Mouse (Mus musculus) cortical plate, adult 2 months (tissue): ENCODE results near the gene Neurog2. TPM values are rescaled to one million over a fixed set of nuclear protein-coding genes. Genes with fewer than 3 reads are reported as not detected.

Experiments used
- H3K27ac ChIP-seq: fragments of 200-500 bp; 2 replicates; pipeline ENCODE4 v1.5.1; 2012; ENCODE audit warnings: low read length, control low read depth, inconsistent platforms; ENCODE audit not compliant: insufficient read depth
- H3K4me1 ChIP-seq: fragments of 200-500 bp; 2 replicates; pipeline ENCODE4 v1.6.1; 2011; ENCODE audit warnings: low read length; ENCODE audit not compliant: control insufficient read depth, insufficient read depth
- H3K4me3 ChIP-seq: fragments of 200-500 bp; 2 replicates; pipeline ENCODE4 v1.5.1; 2011; ENCODE audit warnings: mild to moderate bottlenecking, low read length, control low read depth; ENCODE audit not compliant: insufficient read depth
- CTCF ChIP-seq: fragments of 200-500 bp; IDR thresholded peaks from 2 replicates; pipeline ENCODE4 v1.5.1; 2011; ENCODE audit warnings: mild to moderate bottlenecking, control low read depth, low read length; ENCODE audit not compliant: insufficient read depth; ENCODE audit errors: extremely low read depth
- POLR2A ChIP-seq: fragments of 200-500 bp; IDR thresholded peaks from 2 replicates; pipeline ENCODE4 v1.6.1; 2011; ENCODE audit warnings: mild to moderate bottlenecking, low read length, control low read depth; ENCODE audit not compliant: insufficient read depth; ENCODE audit errors: extremely low read depth
- polyA plus RNA-seq: library from polyadenylated mRNA; depleted of rRNA; stranded (reverse); fragments of >200 nt; gene quantifications from 2 replicates; pipeline ENCODE4 v1.2.3, GENCODE M21; 2012

Gene Neurog2
- polyA plus RNA-seq, 1 experiment, result 1.4 TPM

GRCm38 (mm10) chr3:127628311-127629184 lies 4.4 kb upstream of the Neurog2 start:
- no peak for TF ChIP-seq POLR2A
- TF ChIP-seq CTCF, result no peak
- H3K4me1 ChIP-seq, result no peaks in the 10 kb centered on the region
- H3K4me3 ChIP-seq, result no peak overlapping the region
- H3K27ac ChIP-seq, result no peak overlapping the region

- no peaks in the 10 kb centered on the region for H3K4me1 ChIP-seq
- TF ChIP-seq POLR2A, result no peak
- TF ChIP-seq CTCF, result no peak
Observed at GRCm38 (mm10) chr3:127630190-127630589, 2.7 kb upstream of the Neurog2 start.

DNA sequence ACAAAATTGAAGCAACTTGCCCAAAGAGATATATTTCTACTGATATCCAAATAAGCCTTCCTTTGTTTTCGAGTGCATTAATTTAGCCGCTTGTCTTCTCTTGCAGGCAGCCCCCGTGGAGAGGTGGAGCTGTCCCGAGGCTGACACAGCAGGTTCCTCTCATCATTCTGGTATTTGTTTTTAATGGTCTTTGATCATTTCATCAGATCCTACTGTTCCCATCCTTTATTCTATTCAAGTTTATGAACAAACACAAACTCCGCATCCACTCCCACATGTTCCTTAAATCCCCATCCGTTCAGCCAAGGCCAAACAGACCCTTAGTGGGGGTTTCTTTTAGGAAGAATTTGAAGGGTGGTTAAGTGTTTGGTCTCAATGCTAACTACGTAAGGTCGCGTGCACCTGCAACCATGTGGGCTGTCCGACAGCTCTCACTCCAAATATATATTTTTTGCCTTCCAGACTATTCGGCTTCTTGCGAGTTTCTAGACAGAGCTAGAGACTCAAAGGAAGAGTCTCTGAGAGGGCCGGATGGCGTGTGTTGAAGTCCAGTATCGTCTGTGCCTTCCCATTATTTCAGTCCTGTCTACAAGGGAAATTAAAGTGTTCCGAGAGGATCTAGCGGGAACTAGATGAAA lies 2.1 kb upstream of the Neurog2 start:
- no peaks in the 10 kb centered on the region for H3K4me1 ChIP-seq
- no peak overlapping the region for H3K4me3 ChIP-seq
- no peak for TF ChIP-seq POLR2A
- no peak for TF ChIP-seq CTCF
- H3K27ac ChIP-seq, result no peak overlapping the region

More at GRCm38 (mm10) chr3:127630190-127630589, 2.7 kb upstream of the Neurog2 start:
- Histone ChIP-seq H3K27ac (no peak overlapping the region), H3K4me3 (no peak overlapping the region)

DNA sequence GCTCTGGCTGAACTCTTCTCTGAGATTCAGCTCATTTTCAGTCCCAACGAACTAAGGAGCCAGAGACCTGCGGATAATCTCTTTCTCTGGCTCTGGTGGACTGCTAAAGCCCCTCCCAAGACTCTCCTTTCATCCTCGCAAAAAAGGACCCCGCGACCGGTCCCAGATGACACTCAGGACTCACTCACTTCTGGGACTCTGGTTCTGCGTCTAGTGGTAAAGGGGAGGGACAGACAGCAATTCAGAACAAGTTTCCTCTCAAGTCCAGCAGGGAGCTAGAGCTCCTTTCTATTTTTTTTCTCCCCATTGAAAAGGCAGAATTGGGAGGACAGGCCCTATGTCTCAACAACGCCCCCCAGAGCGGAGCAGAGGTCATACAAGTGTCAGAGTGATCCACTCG lies 1.4 kb upstream of the Neurog2 start:
- Histone ChIP-seq H3K4me3 (no peak overlapping the region), H3K4me1 (no peaks in the 10 kb centered on the region), H3K27ac (no peak overlapping the region)
- TF ChIP-seq POLR2A, result no peak
- no peak for TF ChIP-seq CTCF

DNA sequence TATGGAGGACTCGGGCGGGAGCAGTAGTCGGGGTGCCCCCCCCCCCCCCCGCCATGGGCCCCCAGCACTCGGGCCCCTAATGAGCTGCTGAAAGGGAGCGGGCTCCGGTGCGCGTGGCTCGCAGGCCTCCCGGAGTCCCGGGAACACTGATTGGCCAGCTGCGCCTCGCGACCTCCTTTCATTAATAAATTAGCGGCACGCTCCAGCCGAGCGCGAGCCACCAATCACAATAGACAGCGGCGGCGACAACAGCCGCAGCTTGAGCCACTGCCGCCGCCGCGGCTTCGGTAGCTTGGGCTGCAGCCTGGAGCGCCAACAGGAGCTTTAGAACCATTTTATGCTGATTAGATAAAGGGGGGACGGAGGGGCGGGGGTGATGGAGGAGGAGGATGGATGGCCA lies 404 bp upstream of the Neurog2 start:
- Histone ChIP-seq H3K27ac (no peak overlapping the region), H3K4me3 (peak overlapping the region; percentile 34; the same call in 1 of the 2 replicates), H3K4me1 (no peaks in the 10 kb centered on the region)
- TF ChIP-seq CTCF (no peak), POLR2A (no peak)

DNA sequence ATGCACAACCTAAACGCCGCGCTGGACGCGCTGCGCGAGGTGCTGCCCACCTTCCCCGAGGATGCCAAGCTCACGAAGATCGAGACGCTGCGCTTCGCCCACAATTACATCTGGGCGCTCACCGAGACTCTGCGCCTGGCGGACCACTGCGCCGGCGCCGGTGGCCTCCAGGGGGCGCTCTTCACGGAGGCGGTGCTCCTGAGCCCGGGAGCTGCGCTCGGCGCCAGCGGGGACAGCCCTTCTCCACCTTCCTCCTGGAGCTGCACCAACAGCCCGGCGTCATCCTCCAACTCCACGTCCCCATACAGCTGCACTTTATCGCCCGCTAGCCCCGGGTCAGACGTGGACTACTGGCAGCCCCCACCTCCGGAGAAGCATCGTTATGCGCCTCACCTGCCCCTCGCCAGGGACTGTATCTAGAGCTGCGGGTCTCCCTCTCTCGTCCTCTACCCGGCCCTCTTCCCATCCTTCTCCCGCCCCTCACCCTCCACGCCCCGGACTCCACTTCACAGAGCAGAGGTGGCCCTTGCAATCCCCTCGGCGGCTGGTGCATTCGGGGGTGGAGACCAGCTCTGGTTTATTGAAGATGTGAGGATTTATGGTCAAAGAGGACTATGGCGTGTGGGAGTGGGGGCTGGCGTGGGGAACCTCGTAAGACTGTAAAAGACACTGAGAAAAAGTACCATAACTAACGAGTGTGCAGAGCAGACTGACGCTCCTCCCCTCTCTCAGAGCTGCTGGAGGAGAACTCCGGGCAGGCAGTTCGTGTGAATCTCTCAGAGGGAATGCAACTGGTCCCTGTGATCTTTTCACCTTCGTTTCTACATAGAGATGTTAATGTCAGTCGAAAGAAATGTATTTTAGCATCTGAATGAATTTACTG lies 1.4 kb downstream of the Neurog2 start:
- peak; percentile 45 for TF ChIP-seq CTCF
- TF ChIP-seq POLR2A, result no peak
- Histone ChIP-seq H3K27ac (no peak overlapping the region), H3K4me3 (peak overlapping the region; percentile 34), H3K4me1 (no peaks in the 10 kb centered on the region)

DNA sequence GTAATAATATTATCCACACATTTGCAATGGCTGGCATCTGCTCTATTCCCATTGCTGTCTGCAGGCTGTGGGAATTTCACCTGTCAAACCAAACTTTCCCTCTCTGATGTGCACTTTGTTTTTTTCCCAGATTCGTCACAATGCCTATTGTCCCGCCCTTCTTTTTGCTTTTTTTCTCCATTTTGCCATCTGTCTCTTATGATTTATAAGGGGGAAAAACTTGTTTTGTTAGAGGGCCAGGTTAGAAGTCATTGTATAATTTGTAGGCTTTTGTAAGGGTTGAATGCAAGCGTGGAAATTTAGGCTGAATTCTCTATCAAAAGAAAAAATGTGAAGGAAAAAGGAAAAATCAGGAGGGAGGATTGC lies 2.0 kb downstream of the Neurog2 start:
- Histone ChIP-seq H3K4me3 (no peak overlapping the region), H3K27ac (no peak overlapping the region), H3K4me1 (no peaks in the 10 kb centered on the region)
- TF ChIP-seq POLR2A (no peak), CTCF (no peak)

GRCm38 (mm10) chr3:127639875-127640761 lies 7.2 kb downstream of the Neurog2 start:
- H3K27ac ChIP-seq, result no peak overlapping the region
- no peaks in the 10 kb centered on the region for H3K4me1 ChIP-seq
- no peak for TF ChIP-seq POLR2A
- no peak for TF ChIP-seq CTCF
- H3K4me3 ChIP-seq, result no peak overlapping the region
